Mouse (Mus musculus) megakaryocyte, embryonic 14.5 days (primary cell): ENCODE results near the gene 9930104L06Rik.

Experiments used
- FLI1 ChIP-seq: IDR thresholded peaks from 2 replicates; pipeline ENCODE4 v1.6.1; 2012; ENCODE audit warnings: low read length, inconsistent platforms, mixed read lengths
- GATA1 ChIP-seq: IDR thresholded peaks from 3 replicates; pipeline ENCODE4 v1.6.1; 2012; ENCODE audit warnings: mixed read lengths, low read length, inconsistent platforms, borderline replicate concordance

GRCm38 (mm10) chr4:124971094-124971493, 34.2 kb downstream of the 9930104L06Rik start:
- TF ChIP-seq GATA1: no peak
- no peak for TF ChIP-seq FLI1
